Mouse (Mus musculus) left cerebral cortex, adult 11 months (tissue): ENCODE results near the gene Sh3bp4.

ENCODE experiments used
- DNase-seq: peaks from one replicate; pipeline ENCODE4 v3.0.0; 2022; ENCODE audit warnings: low spot score

Gene Sh3bp4

DNA sequence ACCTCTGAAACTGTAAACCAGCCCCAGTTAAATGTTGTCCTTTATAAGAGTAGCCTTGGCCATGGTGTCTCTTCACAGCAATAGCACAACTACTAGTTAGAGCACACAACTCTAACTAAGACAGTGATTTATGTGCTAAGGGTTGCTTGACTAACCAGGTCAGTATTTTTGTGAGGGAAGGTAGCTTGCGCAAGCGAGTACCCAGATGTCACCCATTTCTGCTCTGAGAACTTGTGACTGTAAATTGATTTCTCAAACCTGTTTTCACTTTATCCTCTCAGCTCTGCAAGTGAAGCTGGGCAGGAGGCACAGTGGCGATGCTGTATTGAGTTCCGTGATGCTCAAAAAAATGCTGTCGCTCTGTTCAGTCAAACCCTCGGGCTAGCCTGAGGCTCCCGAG, 117.2 kb downstream of the Sh3bp4 start:
- no peak for DNase-seq

DNA sequence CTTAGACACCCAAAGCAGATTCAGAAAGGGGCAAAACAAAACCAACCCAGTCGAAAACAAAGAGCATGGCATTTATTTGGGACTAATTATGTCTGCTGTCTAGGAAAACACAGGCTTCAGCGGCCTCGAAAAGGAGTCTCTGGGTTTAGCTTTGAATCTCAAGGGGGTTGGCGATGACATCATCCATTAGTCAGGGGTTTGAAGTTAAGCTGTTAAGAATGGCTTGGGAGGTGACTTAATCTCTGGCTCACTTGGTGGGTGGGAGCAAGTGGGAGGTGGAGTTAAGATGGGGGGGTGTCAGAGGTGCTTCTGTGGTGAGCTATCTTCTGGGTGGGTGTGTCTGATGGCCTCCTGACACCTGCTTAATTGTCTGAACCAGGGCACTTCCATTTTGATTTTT, 117.9 kb downstream of the Sh3bp4 start:
- no peak for DNase-seq

DNA sequence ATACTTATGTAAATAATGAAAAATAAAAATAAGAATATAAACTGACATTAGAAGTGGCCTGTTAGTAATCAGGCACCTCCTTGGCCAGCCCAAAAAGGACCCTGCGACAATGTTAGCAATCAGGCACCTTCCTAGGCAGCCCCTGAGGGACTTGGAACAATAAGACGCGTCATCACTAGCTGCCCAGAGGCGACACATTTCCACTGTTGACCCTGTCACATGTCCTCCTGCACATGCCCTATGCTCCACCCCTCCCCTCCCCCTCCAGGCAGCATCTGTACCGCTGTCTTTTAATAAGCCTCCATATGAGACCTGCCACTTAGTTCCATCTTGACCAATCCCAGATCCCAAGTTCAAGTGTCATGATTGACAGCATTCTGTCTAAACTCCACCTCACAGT, 119.0 kb downstream of the Sh3bp4 start:
- no peak for DNase-seq

DNA sequence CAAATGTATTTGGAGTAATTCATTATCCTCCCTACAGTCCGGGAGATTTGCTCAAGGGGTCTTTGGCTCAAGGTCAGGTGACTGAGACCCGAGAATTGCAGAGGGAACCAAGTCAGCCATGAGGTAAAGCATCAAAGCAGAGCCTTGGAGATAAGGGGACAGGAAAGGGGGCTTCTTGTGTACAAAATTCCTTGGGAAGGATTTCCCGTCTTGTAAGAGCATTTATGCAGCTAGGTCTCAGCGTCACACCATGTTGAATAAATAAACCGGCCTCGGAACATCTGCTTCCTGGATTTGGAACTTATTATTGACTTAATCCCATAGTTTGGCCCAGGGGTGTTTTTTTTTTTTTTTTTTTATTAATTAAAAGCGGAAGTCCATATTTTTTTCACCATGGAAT, 120.4 kb downstream of the Sh3bp4 start:
- no peak for DNase-seq

DNA sequence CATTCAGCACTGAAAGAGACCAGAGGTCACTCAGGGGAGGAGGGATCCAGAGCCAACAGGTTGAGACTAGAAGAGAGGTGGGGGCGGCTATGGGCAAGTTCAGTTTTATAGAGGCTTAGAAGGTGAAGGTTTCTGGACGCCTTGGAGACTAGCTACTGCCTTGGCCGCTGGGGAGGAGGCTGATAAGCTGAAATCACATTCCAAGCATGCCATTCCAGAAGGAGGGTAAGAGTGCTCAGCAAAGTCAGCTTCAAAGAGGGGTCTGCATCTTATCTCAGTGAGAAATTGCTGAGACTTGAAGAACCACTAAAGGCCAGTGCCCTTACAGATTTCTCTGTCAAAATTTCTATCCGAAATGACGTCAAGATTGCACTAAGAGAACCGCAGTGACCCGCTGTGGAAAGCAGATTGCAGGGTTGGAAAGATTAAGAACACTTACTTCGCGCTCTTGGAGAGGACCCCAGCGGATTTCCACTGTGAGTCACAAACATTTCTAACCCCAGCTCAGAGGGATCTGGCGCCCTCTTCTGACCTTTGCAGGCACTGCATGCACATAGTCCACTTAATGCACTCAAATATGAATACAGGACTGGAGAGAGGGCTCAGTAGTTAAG, 121.0 kb downstream of the Sh3bp4 start:
- no peak for DNase-seq

DNA sequence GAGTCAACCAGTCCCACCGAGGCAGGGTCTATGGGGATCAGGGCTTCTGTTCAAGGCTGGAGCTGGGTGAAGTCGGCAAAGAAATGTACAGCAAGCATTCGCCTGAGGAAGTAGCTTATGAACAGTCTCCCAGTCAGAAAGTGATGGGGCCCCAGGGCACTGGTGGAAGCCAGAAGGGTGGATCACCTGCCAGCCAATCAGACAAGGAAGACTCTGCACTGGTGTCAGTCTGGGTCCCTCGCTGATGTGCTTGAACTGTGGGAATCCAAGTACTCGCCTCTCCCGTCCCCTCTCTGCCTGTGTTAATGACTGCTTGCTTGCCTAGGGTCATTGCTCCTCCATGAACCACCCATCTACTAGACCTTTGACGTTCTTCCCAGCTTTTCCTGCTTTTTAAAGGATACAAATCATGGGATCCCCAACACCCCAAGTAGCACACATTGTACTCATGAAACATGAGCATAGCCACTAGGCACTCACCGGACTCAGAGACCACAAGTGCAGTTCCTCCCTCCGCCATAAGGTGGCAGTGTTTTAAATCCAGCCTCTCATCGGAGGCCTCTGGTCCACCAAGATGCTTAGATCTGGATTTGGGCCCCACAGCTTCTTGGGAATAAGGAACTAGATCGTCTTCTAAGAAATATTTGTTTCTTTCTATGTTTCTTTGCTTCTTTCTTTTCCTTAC, 122.5 kb downstream of the Sh3bp4 start:
- no peak for DNase-seq

DNA sequence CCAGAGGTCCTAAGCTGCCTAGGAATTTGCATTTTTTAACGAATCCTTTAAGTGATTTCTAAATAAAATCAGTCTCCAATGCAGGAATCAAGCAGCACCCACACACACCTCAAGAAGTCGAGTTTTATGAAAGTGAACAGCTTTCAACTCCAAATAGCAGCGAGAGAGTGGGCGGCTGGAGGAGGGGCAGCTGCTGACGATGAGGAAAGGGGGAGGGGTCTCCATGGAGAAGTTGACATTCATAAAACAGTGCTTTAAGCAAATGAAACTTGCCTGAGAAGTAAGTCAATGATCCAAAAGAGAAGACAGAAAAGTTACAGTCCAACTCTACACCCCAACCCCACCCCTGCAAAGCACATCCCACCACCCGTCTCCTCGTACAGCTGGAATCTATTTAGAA, 123.4 kb downstream of the Sh3bp4 start:
- no peak for DNase-seq

DNA sequence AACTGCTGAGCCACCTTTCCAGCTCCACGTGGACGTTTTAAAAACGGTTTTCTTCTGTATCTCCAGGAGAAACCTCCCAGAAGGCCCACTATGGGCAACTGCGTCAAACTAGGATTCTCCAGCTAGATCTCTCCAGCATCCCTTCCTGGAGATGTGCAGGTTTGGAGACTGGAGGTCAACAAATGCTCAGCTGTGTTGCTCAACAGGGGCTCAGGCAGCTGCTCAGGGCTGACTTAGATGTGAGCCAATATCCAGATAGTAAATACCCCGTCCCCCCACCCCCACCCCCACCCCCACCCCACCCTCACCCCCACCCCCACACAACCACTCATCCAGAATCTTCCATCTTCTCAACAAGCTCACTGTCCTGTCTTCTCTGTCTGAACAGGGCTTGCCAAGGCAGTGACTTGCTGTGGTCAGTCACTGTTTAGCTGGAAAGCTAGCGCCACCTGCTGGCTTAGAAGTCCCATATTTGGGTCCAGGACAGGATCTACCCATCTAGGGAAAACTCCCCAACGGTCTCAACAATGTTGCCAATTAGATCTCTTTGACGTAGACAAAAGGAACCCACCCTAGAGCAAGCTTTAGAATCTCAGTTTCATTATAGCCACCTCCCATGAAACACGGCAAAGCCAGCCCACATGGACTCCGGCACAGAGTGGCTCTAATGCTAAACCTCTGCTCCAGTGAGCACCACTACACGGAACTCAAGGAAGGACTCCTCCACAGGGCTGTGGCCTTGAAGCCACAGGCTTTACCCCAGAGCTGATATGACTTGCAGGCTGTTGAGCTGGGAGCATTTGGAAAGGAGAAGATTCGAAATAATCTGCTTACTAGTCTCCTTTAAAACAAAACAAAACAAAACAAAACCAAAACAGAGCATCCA, 125.9 kb downstream of the Sh3bp4 start:
- no peak for DNase-seq
